ENCODE assay signal across 13 mouse cellular contexts in the genomic region with DNA sequence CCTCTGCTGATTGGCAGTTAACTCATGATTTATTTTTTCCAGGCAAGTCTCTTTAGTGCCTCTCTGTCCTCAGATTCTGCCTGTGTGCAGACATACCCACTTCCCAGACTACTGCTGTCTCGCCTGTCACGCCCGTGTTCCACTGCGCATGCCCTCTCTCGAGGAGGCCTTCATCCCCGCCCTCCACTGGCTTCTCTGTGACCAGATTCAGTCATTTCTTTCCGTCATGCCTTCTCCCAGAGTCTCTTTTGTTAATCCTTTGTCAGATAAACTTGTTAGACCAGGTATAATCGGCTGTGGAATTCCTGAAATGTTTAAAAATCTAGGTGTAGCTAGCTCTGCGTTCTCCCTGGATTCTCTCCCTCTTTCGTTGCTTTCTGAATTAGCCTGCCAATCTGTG.
"Had no signal": no experiment of that assay in that cellular context is flagged by ENCODE, and none has a peak within 500 bp of the region (broad histone marks: within the 10 kb centered on the region; RNA-seq: fewer than 3 reads in every experiment).

No protein-coding gene starts in this region.

- H3K27ac ChIP-seq: intestine, embryonic 15.5 days; limb, embryonic 10.5 days; liver, embryonic 15.5 days; neural tube, embryonic 15.5 days had no signal

- H3K4me2 ChIP-seq: intestine, embryonic 15.5 days; liver, embryonic 11.5 days; liver, embryonic 15.5 days; neural tube, embryonic 15.5 days had no signal

- H3K4me3 ChIP-seq: intestine, embryonic 15.5 days; limb, embryonic 10.5 days; liver, embryonic 15.5 days; myocyte; neural tube, embryonic 15.5 days had no signal

- H3K9ac ChIP-seq: intestine, embryonic 15.5 days; liver, embryonic 15.5 days; neural tube, embryonic 15.5 days had no signal

- H3K4me1 ChIP-seq: intestine, embryonic 15.5 days; liver, embryonic 15.5 days; neural tube, embryonic 15.5 days had no signal

- ATAC-seq: intestine, embryonic 15.5 days had no signal

- H3K36me3 ChIP-seq: intestine, embryonic 15.5 days; limb, embryonic 10.5 days; liver, embryonic 15.5 days; neural tube, embryonic 15.5 days had no signal

- H3K9me3 ChIP-seq: intestine, embryonic 15.5 days; limb, embryonic 10.5 days; liver, embryonic 15.5 days; neural tube, embryonic 15.5 days had no signal

- H3K27me3 ChIP-seq: intestine, embryonic 15.5 days; liver, embryonic 15.5 days; neural tube, embryonic 15.5 days had no signal

- DNase-seq: kidney, adult 2 months; kidney, postnatal 4 days; lung, postnatal 36 days; midbrain, embryonic 14.5 days; right cerebral cortex, adult 18-20 months; thymus, adult 2 months; thymus, postnatal 25 days had no signal
